Mouse (Mus musculus): ENCODE data around the gene B4galnt1. TPM values are rescaled to one million over a fixed set of nuclear protein-coding genes. Genes with fewer than 3 reads are reported as not detected.
"Not testable (repeated sequence)": the region's sequence is repeated elsewhere in the genome, so short reads cannot be mapped to it uniquely, and the experiment has no call there.

B4galnt1 gene
- polyA plus RNA-seq, 2 experiments: 11.8 to 12.1 TPM

DNA sequence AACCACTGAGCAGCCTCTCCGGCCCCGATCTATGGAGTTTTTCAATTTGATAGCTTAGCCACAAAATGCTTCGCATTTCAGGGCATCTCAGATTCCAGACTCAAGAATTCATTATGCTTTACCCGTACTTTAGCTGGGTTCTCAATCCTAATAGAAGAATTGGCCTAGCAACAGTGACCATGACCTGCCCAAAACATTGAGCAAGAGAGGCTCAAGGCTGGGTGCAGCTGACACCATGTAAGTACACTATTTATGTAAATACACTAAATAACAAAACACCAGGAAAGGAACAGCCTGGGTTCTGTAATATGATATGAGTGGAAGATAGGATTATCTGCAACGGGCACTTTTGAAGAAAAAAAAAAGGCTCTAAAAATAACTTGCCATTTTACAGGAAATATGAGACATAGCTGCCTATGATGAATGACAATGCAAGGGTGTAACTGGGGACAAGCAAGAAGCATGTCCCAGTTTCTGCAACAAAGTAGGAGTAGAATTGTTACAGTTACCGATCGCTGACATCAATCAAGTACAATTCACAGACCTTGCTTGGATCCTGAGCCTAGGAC is 37.2 kb upstream of the B4galnt1 start:
- WGBS: 69% methylated on average over 7 of the region's 7 CpGs

DNA sequence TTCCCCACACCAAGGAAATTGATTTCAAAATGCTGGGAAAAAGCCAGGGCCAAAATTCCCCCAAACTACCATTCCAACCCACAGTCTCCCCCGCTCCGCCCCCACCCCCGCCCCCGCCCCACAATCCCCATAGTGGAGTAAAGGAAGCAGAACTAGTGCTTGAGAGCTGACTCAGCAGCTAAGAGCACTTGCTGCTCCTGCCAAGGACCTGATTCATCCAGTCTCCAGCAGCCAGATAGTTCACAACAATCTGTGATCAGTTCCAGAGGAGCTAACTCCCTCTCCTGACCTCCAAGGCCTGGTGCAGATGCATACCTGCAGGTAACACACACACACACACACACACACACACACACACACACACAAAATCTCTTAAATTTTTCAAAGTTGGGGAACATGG is 35.6 kb upstream of the B4galnt1 start:
- TF ChIP-seq POLR2A (IDR thresholded peaks at IDR 0.05; ENCODE audit: borderline replicate concordance, extremely low read depth, insufficient read depth, insufficient read length): no peak
- no peak for DNase-seq (ENCODE audit: low spot score)

More for the DNA sequence above, 37.2 kb upstream of the B4galnt1 start:
- no peak for TF ChIP-seq POLR2A (IDR thresholded peaks at IDR 0.05; ENCODE audit: borderline replicate concordance, extremely low read depth, insufficient read depth, insufficient read length)
- DNase-seq (ENCODE audit: low spot score) (no peak), ATAC-seq (ENCODE audit: low FRiP score, low read depth) (no peak)
- H3K27me3 ChIP-seq (ENCODE audit: control insufficient read depth, insufficient read depth, low read length): no peaks in the 10 kb centered on the region
- no peak overlapping the region for H3K27ac ChIP-seq (replicated peaks; ENCODE audit: low read depth, low read length)
- no peak overlapping the region for H3K9ac ChIP-seq (ENCODE audit: low read depth, low read length, severe bottlenecking)
- H3K36me3 ChIP-seq (ENCODE audit: control insufficient read depth, insufficient read depth, low read length): no peaks in the 10 kb centered on the region
- no peak overlapping the region for H3K4me2 ChIP-seq (replicated peaks; ENCODE audit: low read depth, low read length, severe bottlenecking)
- H3K4me1 ChIP-seq (ENCODE audit: control insufficient read depth, insufficient read depth, low read length): no peaks in the 10 kb centered on the region
- no peak overlapping the region for H3K4me3 ChIP-seq (replicated peaks; ENCODE audit: low read length)
- no peaks in the 10 kb centered on the region for H3K9me3 ChIP-seq (ENCODE audit: control insufficient read depth, low read length)

DNA sequence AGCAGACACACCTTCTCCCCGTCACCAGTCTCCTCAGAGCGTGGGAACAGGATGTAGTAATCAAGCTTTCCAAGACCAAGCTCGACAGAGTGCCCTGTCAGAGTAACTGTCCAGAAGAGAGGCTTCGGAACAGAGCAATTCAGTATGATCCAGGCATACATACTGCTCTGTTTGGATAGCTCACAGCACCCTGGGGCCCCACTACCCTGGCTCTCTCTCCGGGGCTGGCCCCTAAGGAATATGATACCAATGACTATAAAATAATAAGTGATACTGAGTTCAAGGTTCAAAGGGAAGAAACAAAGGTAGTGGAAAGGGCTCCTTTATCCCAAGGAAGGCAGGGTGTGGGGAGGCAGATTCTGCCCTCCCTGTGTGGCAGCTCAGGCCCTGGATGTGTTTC is 32.6 kb upstream of the B4galnt1 start:
- H3K9me3 ChIP-seq (ENCODE audit: control insufficient read depth, low read length): no peaks in the 10 kb centered on the region
- no peak overlapping the region for H3K4me2 ChIP-seq (replicated peaks; ENCODE audit: low read depth, low read length, severe bottlenecking)
- no peaks in the 10 kb centered on the region for H3K36me3 ChIP-seq (ENCODE audit: control insufficient read depth, insufficient read depth, low read length)
- ATAC-seq (ENCODE audit: low FRiP score, low read depth) (no peak), DNase-seq (ENCODE audit: low spot score) (no peak)
- no peak overlapping the region for H3K9ac ChIP-seq (ENCODE audit: low read depth, low read length, severe bottlenecking)
- H3K27me3 ChIP-seq (ENCODE audit: control insufficient read depth, insufficient read depth, low read length): no peaks in the 10 kb centered on the region
- no peaks in the 10 kb centered on the region for H3K4me1 ChIP-seq (ENCODE audit: control insufficient read depth, insufficient read depth, low read length)
- no peak overlapping the region for H3K27ac ChIP-seq (replicated peaks; ENCODE audit: low read depth, low read length)
- H3K4me3 ChIP-seq (replicated peaks; ENCODE audit: low read length): no peak overlapping the region
- WGBS: 64% methylated on average over 5 of the region's 5 CpGs
- no peak for TF ChIP-seq POLR2A (IDR thresholded peaks at IDR 0.05; ENCODE audit: borderline replicate concordance, extremely low read depth, insufficient read depth, insufficient read length)

More for the DNA sequence above, 35.6 kb upstream of the B4galnt1 start:
- Histone ChIP-seq H3K4me1 (ENCODE audit: control insufficient read depth, insufficient read depth, low read length) (no peaks in the 10 kb centered on the region), H3K27me3 (ENCODE audit: control insufficient read depth, insufficient read depth, low read length) (no peaks in the 10 kb centered on the region), H3K4me3 (replicated peaks; ENCODE audit: low read length) (no peak overlapping the region), H3K9me3 (ENCODE audit: control insufficient read depth, low read length) (no peaks in the 10 kb centered on the region), H3K4me2 (replicated peaks; ENCODE audit: low read depth, low read length, severe bottlenecking) (no peak overlapping the region), H3K9ac (ENCODE audit: low read depth, low read length, severe bottlenecking) (no peak overlapping the region), H3K36me3 (ENCODE audit: control insufficient read depth, insufficient read depth, low read length) (no peaks in the 10 kb centered on the region), H3K27ac (replicated peaks; ENCODE audit: low read depth, low read length) (no peak overlapping the region)
- no peak for ATAC-seq (ENCODE audit: low FRiP score, low read depth)
- WGBS: 76% methylated on average over 4 of the region's 4 CpGs

DNA sequence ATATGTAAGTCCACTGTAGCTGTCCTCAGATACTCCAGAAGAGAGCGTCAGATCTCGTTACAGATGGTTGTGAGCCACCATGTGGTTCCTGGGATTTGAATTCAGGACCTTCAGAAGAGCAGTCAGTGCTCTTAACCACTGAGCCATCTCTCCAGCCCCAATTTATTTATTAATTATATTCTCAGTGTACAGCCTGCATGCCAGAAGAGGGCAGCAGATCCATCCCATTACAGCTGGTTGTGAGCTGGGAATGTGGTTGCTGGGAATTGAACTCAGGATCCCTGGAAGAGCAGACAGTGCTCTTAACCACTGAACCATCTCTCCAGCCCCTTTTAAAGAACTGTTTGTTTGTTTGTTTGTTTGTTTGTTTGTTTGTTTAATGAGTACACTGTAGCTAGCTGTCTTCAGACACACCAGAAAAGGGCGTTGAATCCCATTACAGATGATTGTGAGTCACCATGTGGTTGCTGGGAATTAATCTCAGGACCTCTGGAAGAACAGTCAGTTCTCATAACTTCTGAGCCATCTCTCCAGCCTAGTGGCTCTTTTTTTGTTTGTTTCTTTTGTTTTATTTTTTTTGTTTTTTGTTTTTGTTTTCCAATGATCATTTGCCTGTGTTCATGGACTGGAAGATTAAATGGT is 30.5 kb upstream of the B4galnt1 start:
- H3K9ac ChIP-seq (ENCODE audit: low read depth, low read length, severe bottlenecking); DNase-seq (ENCODE audit: low spot score); H3K27me3 ChIP-seq (ENCODE audit: control insufficient read depth, insufficient read depth, low read length); ATAC-seq (ENCODE audit: low FRiP score, low read depth); H3K4me3 ChIP-seq (replicated peaks; ENCODE audit: low read length); H3K36me3 ChIP-seq (ENCODE audit: control insufficient read depth, insufficient read depth, low read length); H3K4me2 ChIP-seq (replicated peaks; ENCODE audit: low read depth, low read length, severe bottlenecking); H3K27ac ChIP-seq (replicated peaks; ENCODE audit: low read depth, low read length); H3K9me3 ChIP-seq (ENCODE audit: control insufficient read depth, low read length); H3K4me1 ChIP-seq (ENCODE audit: control insufficient read depth, insufficient read depth, low read length): not testable (repeated sequence)
- 81% methylated on average over 3 of the region's 3 CpGs for WGBS

DNA sequence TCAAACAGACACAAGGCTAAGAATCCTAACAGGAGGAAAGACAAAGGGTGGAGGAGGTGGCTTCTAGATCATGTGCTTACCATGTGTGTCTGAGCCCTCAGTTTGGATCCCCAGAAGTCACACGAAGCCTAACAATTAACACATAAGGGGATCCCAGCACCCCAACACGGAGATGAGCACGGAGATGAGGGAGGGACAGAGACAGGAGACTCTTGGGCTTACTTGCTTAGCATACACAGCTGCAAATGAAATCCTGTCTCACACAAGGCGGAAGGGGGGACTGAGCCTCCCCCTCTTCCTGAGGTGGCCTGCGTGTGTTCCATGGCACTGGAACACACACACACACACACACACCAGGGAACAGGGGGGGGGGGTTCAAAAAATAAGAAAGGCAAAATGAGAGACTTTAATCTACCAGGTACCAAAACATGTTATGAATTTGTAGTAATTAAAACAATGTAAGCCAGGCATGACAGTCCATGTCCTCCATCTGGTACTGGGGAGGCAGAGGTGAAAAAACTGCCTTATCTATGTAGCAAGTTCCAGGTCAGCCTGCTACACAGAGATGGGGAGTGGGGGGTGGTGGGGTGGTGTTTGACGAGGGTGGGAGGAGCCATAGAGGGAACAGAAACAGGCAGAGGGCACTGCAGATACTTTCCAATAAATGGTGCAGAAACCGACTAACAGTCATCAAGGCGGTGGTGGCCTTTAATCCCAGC is 29.7 kb upstream of the B4galnt1 start:
- H3K4me1 ChIP-seq (ENCODE audit: control insufficient read depth, insufficient read depth, low read length): no peaks in the 10 kb centered on the region
- DNase-seq (ENCODE audit: low spot score): no peak
- H3K27me3 ChIP-seq (ENCODE audit: control insufficient read depth, insufficient read depth, low read length): no peaks in the 10 kb centered on the region
- H3K36me3 ChIP-seq (ENCODE audit: control insufficient read depth, insufficient read depth, low read length): no peaks in the 10 kb centered on the region
- H3K9ac ChIP-seq (ENCODE audit: low read depth, low read length, severe bottlenecking): no peak overlapping the region
- WGBS: 41% methylated on average over 8 of the region's 8 CpGs
- no peak overlapping the region for H3K27ac ChIP-seq (replicated peaks; ENCODE audit: low read depth, low read length)
- ATAC-seq (ENCODE audit: low FRiP score, low read depth): no peak
- H3K9me3 ChIP-seq (ENCODE audit: control insufficient read depth, low read length): no peaks in the 10 kb centered on the region
- no peak overlapping the region for H3K4me2 ChIP-seq (replicated peaks; ENCODE audit: low read depth, low read length, severe bottlenecking)
- H3K4me3 ChIP-seq (replicated peaks; ENCODE audit: low read length): no peak overlapping the region
- TF ChIP-seq POLR2A (IDR thresholded peaks at IDR 0.05; ENCODE audit: borderline replicate concordance, extremely low read depth, insufficient read depth, insufficient read length): no peak
